Mouse (Mus musculus): Measurements from ENCODE around the gene Rab8b.

DNA sequence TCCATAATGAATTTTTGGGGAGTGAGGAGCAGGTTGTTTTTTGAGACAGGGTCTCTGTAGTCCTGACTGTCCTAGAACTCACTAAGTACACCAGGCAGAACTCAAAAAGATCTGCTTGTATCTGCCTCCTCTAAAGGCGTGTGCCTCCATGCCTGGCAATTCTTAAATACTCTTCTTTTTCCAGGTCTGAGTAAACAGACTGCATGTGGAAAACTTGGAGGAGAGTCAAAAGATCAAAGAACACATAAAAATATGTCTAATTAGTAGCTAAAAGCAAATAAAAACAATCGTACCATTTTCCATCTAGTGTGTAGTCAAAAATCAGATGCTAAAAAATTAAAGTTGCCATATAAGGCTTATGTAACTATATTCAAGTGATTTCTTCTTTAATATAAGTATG is 33.4 kb upstream of the Rab8b start:
- TF ChIP-seq CTCF (IDR thresholded peaks at IDR 0.05; ENCODE audit: low read depth) (no peak), EP300 (IDR thresholded peaks at IDR 0.05; ENCODE audit: low read depth) (no peak)

Measured in heart, postnatal 0 days (tissue).